Mouse (Mus musculus) liver, embryonic 13.5 days (tissue): ENCODE data around the gene Mto1. TPM values are rescaled to one million over a fixed set of nuclear protein-coding genes. Genes with fewer than 3 reads are reported as not detected.
"Not testable (repeated sequence)": the region's sequence is repeated elsewhere in the genome, so short reads cannot be mapped to it uniquely, and the experiment has no call there.

Source experiments
- ATAC-seq: fragments of 200-750 bp; cut with Nextera tagmentation; 2 replicates; pipeline ENCODE4 v1.8.0; 2017; ENCODE audit warnings: low read depth, mild to moderate bottlenecking, moderate number of reproducible peaks, moderate library complexity
- DNase-seq: peaks from one replicate; pipeline ENCODE4 v3.0.0; 2022
- H3K27ac ChIP-seq: fragments of 300-500 bp; sonication (generic); 2 replicates; pipeline ENCODE4 v1.5.1; 2015; ENCODE audit warnings: moderate library complexity, mild to moderate bottlenecking, inconsistent platforms
- H3K27me3 ChIP-seq: fragments of 300-500 bp; sonication (generic); 2 replicates; pipeline ENCODE4 v1.6.1; 2015; ENCODE audit warnings: mild to moderate bottlenecking, inconsistent platforms
- H3K36me3 ChIP-seq: fragments of 300-500 bp; sonication (generic); 2 replicates; pipeline ENCODE4 v1.6.1; 2015; ENCODE audit warnings: mild to moderate bottlenecking, inconsistent platforms
- H3K4me1 ChIP-seq: fragments of 300-500 bp; sonication (generic); replicated peaks from 2 replicates; pipeline ENCODE4 v1.6.1; 2015; ENCODE audit warnings: inconsistent platforms
- H3K4me2 ChIP-seq: fragments of 300-500 bp; sonication (generic); 2 replicates; pipeline ENCODE4 v1.6.1; 2015; ENCODE audit warnings: inconsistent platforms, mild to moderate bottlenecking, moderate library complexity
- H3K4me3 ChIP-seq: fragments of 300-500 bp; sonication (generic); replicated peaks from 2 replicates; pipeline ENCODE4 v1.5.1; 2015; ENCODE audit warnings: mild to moderate bottlenecking, inconsistent platforms
- H3K9ac ChIP-seq: fragments of 300-500 bp; sonication (generic); 2 replicates; pipeline ENCODE4 v1.6.1; 2015; ENCODE audit warnings: mild to moderate bottlenecking, inconsistent platforms
- H3K9me3 ChIP-seq: fragments of 300-500 bp; sonication (generic); replicated peaks from 2 replicates; pipeline ENCODE4 v1.6.1; 2016; ENCODE audit warnings: inconsistent platforms
- WGBS: fragments of 180-500 bp; shearing (Covaris S2); methylation state at CpG from one replicate; pipeline ENCODE4 v1.1.7; 2015; ENCODE audit not compliant: insufficient replicate concordance; 5-methylcytosine and 5-hydroxymethylcytosine counted together
- polyA plus RNA-seq: library from polyadenylated mRNA; unstranded; fragments of >200 nt; fragmentation: Nextera tagmentation; extraction: Ambion mirVana; gene quantifications from 2 replicates; pipeline ENCODE4 v1.2.1, GENCODE M21; 2015

The Mto1 gene
- polyA plus RNA-seq, 1 experiment from 2014 or later: 23.4 TPM

GRCm38 (mm10) chr9:78506002-78506721 lies 58.2 kb downstream of the Mto1 start:
- H3K27ac ChIP-seq: peak overlapping the region; percentile 73
- peak overlapping the region; percentile 48 for H3K4me2 ChIP-seq
- ATAC-seq: peak; percentile 88

DNA sequence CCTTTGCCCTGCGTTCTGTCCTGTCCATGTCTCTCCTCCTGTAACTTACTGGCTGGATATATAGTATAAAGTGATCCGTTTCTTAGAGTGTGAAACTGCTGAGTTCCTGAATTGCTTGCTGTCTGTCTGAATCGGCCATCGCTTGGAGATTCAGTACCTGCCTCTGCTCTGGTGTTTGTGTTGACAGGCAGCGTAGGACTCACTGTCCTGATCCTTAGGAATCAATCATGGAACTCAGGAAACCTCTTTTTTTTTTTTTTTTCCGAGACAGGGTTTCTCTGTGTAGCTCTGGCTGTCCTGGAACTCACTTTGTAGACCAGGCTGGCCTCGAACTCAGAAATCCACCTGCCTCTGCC lies 58.7 kb downstream of the Mto1 start:
- peak overlapping the region; percentile 48 for H3K4me2 ChIP-seq

More at GRCm38 (mm10) chr9:78506002-78506721, 58.2 kb downstream of the Mto1 start:
- Histone ChIP-seq H3K27me3 (peaks cover 11% of the 10 kb centered on the region; the same call in 1 of the 2 replicates), H3K4me3 (no peak overlapping the region), H3K4me1 (peaks cover 33% of the 10 kb centered on the region), H3K36me3 (no peaks in the 10 kb centered on the region), H3K9ac (no peak overlapping the region), H3K9me3 (no peaks in the 10 kb centered on the region)
- 16% methylated on average over 11 of the region's 11 CpGs for whole genome bisulfite sequencing
- DNase-seq: peak; percentile 64

DNA sequence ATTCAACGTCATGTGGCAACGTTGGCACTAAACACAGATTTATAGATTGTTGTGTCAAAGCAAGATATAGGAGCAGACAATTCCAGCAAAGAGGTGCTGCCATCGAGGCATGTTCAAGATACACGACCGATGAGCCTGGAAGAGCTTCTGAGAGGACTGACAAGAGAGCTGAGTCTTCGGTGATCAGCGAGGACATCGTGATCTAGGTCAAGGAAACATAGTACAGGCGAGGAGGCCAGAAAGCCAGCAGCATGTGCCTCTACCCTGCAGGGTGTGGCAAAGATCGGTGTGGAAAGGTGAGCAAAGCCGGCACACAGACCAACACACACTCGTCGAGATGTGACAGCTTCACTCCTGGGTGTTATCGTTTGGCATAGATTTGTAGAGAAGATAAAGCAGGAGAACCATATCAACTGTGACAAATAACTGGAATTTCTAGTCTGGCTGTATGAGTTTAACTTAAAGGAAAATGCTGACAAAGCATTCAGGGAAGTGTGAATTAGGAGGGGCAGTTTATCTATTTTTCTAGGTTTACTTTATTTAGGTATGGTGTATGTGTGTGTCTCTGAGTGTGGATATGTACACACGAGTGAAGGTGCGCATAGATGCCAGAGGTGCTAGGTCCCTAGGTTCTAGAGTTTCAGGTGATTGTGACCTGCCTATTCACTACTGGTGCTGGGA lies 60.2 kb downstream of the Mto1 start:
- Histone ChIP-seq H3K4me2 (no peak overlapping the region), H3K4me3 (no peak overlapping the region), H3K36me3 (no peaks in the 10 kb centered on the region), H3K9ac (no peak overlapping the region), H3K4me1 (peaks cover 37% of the 10 kb centered on the region), H3K27ac (no peak overlapping the region), H3K27me3 (peaks cover 8% of the 10 kb centered on the region; the same call in 1 of the 2 replicates), H3K9me3 (no peaks in the 10 kb centered on the region)
- WGBS: 68% methylated on average over 16 of the region's 16 CpGs
- no peak for ATAC-seq
- no peak for DNase-seq

More for the DNA sequence above, 58.7 kb downstream of the Mto1 start:
- no peaks in the 10 kb centered on the region for H3K36me3 ChIP-seq
- no peak for DNase-seq
- H3K9ac ChIP-seq: no peak overlapping the region
- peak overlapping the region; percentile 73 for H3K27ac ChIP-seq
- H3K9me3 ChIP-seq: no peaks in the 10 kb centered on the region
- 59% methylated on average over 7 of the region's 7 CpGs for WGBS
- peaks cover 11% of the 10 kb centered on the region; the same call in 1 of the 2 replicates for H3K27me3 ChIP-seq
- H3K4me3 ChIP-seq: no peak overlapping the region
- no peak for ATAC-seq
- peaks cover 33% of the 10 kb centered on the region for H3K4me1 ChIP-seq

DNA sequence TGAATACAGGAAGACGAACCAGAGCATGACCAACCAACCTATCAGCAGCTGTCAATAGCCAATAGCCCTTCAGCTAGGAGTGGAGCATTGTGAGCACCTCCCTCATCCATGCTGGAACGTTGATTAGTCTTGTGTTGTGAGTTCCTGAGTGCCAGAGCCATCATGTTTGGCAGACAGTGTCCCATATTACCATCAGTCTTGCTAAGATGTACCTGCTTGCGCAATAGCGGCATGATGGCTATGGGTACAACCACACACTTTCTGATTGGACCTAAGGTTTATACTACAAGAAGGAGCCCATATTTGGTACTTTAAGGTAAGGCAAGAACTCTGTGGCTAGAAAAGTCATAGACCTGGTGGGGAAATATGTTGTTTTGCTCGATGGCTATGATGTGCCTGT lies 63.7 kb downstream of the Mto1 start:
- Histone ChIP-seq H3K9ac (no peak overlapping the region), H3K27me3 (no peaks in the 10 kb centered on the region), H3K4me1 (peaks cover 49% of the 10 kb centered on the region), H3K36me3 (no peaks in the 10 kb centered on the region), H3K4me3 (no peak overlapping the region), H3K27ac (no peak overlapping the region), H3K9me3 (no peaks in the 10 kb centered on the region), H3K4me2 (no peak overlapping the region)
- DNase-seq (no peak), ATAC-seq (no peak)
- 81% methylated on average over 5 of the region's 5 CpGs for WGBS

DNA sequence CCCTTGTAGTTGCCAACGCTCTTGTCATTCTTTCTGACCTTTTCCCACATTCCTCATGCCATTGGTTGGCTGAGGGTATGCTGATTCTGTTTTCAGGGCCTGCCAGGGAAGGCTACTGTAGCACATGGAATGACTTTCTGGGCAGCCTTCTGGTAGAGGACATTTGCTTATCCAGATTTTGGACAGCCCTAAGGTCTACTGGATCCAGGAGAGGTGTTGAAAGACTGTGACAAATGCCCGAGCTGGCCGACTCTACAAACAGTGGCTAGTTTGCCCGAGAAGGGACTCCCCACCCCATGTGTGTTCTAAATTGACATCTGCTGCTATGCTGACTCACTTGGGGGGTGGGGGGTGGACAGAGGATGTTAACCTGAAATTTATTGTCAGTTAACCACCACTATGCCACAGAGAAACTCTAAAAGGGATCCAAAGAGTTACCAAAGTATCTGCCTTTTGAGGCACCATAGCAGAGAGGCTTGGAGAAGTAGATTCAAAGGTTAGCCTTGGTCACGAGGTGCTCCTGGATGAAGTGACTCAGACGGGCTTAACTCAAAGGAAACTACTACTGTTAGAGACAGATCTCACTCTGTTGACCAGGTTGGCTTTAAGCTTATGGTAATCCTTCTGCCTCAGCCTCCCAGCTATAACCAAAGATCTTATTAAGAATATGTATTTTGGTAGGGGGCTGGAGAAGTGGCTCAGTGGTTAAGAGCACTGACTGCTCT lies 65.9 kb downstream of the Mto1 start:
- H3K9me3 ChIP-seq: no peaks in the 10 kb centered on the region
- no peak overlapping the region for H3K4me3 ChIP-seq
- H3K36me3 ChIP-seq: no peaks in the 10 kb centered on the region
- H3K4me2 ChIP-seq: no peak overlapping the region
- H3K27me3 ChIP-seq: no peaks in the 10 kb centered on the region
- DNase-seq (no peak), ATAC-seq (no peak)
- 0 out of 2 replicates have a peak overlapping the region, but pooled peaks have one; percentile 10 for H3K27ac ChIP-seq
- H3K9ac ChIP-seq: no peak overlapping the region
- 50% methylated on average over 6 of the region's 6 CpGs for WGBS
- peaks cover 48% of the 10 kb centered on the region for H3K4me1 ChIP-seq

DNA sequence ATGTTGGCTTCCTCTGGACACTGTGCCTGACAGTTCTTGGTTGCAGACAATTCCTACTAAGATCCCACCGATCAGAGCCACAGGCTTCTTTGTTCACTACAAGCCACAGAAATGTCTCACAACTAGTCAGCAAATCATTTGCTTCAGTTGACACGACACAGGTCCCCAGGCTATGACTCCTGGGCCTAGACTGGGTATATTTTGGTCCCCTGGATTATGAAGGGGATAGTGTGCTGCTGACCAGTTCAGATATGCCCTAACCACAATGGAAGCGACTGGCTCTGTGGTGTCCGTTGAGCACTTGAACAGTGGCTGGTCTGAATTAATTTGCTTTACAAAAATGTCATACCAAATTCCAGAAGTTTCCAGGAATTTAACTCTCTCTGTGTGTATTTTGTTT lies 66.7 kb downstream of the Mto1 start:
- no peak for DNase-seq
- WGBS: 64% methylated on average over 4 of the region's 4 CpGs
- H3K4me2 ChIP-seq: no peak overlapping the region
- no peaks in the 10 kb centered on the region for H3K27me3 ChIP-seq
- H3K4me3 ChIP-seq: no peak overlapping the region
- peaks cover 50% of the 10 kb centered on the region for H3K4me1 ChIP-seq
- H3K9ac ChIP-seq: no peak overlapping the region
- H3K9me3 ChIP-seq: no peaks in the 10 kb centered on the region
- no peaks in the 10 kb centered on the region for H3K36me3 ChIP-seq
- ATAC-seq: no peak
- H3K27ac ChIP-seq: no peak overlapping the region

GRCm38 (mm10) chr9:78516125-78516524 lies 68.1 kb downstream of the Mto1 start:
- Histone ChIP-seq H3K4me2 (peak overlapping the region; percentile 57), H3K27me3 (no peaks in the 10 kb centered on the region), H3K9me3 (no peaks in the 10 kb centered on the region), H3K27ac (peak overlapping the region; percentile 59), H3K36me3 (no peaks in the 10 kb centered on the region), H3K9ac (0 out of 2 replicates have a peak overlapping the region, but pooled peaks have one; percentile 36), H3K4me3 (peak overlapping the region; percentile 16; the same call in 1 of the 2 replicates), H3K4me1 (peaks cover 64% of the 10 kb centered on the region)
- ATAC-seq: peak; percentile 92
- DNase-seq: peak; percentile 68
- WGBS: 15% methylated on average over 3 of the region's 3 CpGs

DNA sequence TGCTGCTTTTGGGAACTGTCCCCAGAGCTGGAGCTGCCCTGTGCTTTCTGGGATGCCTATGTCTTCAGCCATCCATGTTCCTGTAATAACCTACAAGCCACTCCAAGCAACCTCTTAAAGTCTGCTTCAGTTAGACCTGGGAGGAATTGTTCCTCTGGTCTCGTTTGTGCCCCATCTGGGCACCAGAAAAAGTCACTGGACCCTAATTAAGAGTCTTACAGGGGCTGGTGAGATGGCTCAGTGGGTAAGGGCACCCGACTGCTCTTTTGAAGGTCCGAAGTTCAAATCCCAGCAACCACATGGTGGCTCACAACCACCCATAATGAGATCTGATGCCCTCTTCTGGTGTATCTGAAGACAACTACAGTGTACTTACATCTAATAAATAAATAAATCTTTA lies 69.2 kb downstream of the Mto1 start:
- H3K27me3 ChIP-seq, H3K4me2 ChIP-seq, H3K9me3 ChIP-seq, H3K36me3 ChIP-seq, ATAC-seq, DNase-seq, H3K4me3 ChIP-seq: not testable (repeated sequence)
- H3K9ac ChIP-seq: peak overlapping the region; percentile 42
- H3K27ac ChIP-seq: peak overlapping the region; percentile 59
- peaks cover 71% of the 10 kb centered on the region for H3K4me1 ChIP-seq
- WGBS: 56% methylated on average over 3 of the region's 3 CpGs

GRCm38 (mm10) chr9:78520127-78520779 lies 72.2 kb downstream of the Mto1 start:
- H3K27ac ChIP-seq: peak overlapping the region; percentile 71
- H3K36me3 ChIP-seq: no peaks in the 10 kb centered on the region
- H3K4me3 ChIP-seq: peak overlapping the region; percentile 50
- 0 out of 2 replicates have a peak, but pooled peaks cover 3% of the 10 kb centered on the region for H3K27me3 ChIP-seq
- no peak for DNase-seq
- H3K9ac ChIP-seq: peak overlapping the region; percentile 54
- peak; percentile 16; the same call in 1 of the 2 replicates for ATAC-seq
- WGBS: 23% methylated on average over 15 of the region's 15 CpGs
- peak overlapping the region; percentile 73 for H3K4me2 ChIP-seq
- H3K9me3 ChIP-seq: no peaks in the 10 kb centered on the region
- H3K4me1 ChIP-seq: peaks cover 47% of the 10 kb centered on the region

DNA sequence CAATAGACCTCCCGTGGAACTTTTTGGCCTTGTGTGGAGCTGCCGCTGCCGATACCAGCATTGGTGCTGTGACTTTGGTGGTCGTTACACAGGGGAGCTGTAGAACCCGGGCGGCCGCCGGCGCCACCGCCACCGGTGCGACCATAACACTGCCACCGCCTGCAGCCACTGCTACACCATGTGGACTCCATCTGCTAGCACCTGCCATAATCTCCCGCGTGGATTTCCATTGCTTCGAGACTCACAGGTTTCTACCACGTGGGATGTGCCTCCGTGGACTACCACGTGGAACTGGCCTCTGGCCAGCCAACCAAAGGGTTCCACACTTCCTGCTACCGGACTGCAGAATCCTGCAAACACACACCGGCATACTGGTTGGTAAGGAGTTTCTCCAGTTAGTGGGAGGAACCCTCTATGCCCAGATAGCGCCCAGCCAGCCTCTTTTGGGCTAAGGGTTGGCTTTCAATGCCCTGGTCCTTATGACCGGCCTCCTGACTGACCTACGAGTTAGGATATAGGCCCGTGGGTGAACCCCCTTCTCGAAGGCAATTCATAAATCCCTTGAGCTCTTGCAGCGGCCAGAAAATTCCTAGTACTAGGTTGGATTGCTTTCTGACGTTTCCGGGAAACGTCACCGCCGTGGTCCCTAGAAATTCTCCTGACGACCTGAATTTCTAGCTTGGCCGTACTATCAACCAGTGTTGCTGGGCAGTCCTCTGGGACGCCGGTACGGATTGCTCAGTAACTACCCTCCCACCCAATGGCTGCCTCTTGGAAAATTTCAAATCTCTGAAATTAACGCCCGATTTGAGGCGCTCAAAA lies 73.0 kb downstream of the Mto1 start:
- Histone ChIP-seq H3K27me3 (0 out of 2 replicates have a peak, but pooled peaks cover 3% of the 10 kb centered on the region), H3K4me2 (peak overlapping the region; percentile 73), H3K9me3 (no peaks in the 10 kb centered on the region), H3K9ac (peak overlapping the region; percentile 54), H3K36me3 (no peaks in the 10 kb centered on the region), H3K27ac (peak overlapping the region; percentile 71), H3K4me1 (peaks cover 40% of the 10 kb centered on the region), H3K4me3 (peak overlapping the region; percentile 50)
- WGBS: 2% methylated on average over 40 of the region's 40 CpGs
- DNase-seq (peak; percentile 34), ATAC-seq (peak; percentile 35)
